Mouse (Mus musculus) heart, embryonic 14.5 days (tissue): ENCODE measurements at regions not wholly inside any gene's neighbourhood (a gene's known extent, or its start where the extent isn't known, plus 50 kb on each side); places are given as distances from the start of the nearest gene placed in this dataset.
A peak's percentile ranks its signal among the peaks of the same experiment; 100 is the strongest.

ENCODE experiments used
- ATAC-seq: fragments of 200-750 bp; cut with Nextera tagmentation; 2 replicates; pipeline ENCODE4 v1.8.0; 2017; ENCODE audit warnings: low read depth, moderate TSS enrichment; ENCODE audit not compliant: insufficient number of reproducible peaks, insufficient read depth, low FRiP score
- H3K27ac ChIP-seq, 2 experiments: fragments of 200-500 bp in 1 of 2; fragments of 300-500 bp in 1 of 2; sonication (generic) in 1 of 2; replicated peaks in 1 of 2; 2 replicates each; pipeline ENCODE4 v1.5.1; 2012 to 2014; ENCODE audit warnings: low read depth in 2 of 2, low read length in 2 of 2, control low read depth in 1 of 2, mild to moderate bottlenecking in 1 of 2, mixed read lengths in 1 of 2; ENCODE audit not compliant: control insufficient read depth in 1 of 2, insufficient read depth in 1 of 2
- H3K27me3 ChIP-seq: fragments of 300-500 bp; sonication (generic); 2 replicates; pipeline ENCODE4 v1.6.1; 2014; ENCODE audit warnings: mild to moderate bottlenecking, low read length, control low read depth; ENCODE audit not compliant: control insufficient read depth, insufficient read depth
- H3K36me3 ChIP-seq: fragments of 300-500 bp; sonication (generic); 2 replicates; pipeline ENCODE4 v1.6.1; 2014; ENCODE audit warnings: mild to moderate bottlenecking, control low read depth, low read length, mixed read lengths; ENCODE audit not compliant: control insufficient read depth, insufficient read depth
- H3K4me1 ChIP-seq, 2 experiments: fragments of 200-500 bp in 1 of 2; fragments of 300-500 bp in 1 of 2; sonication (generic) in 1 of 2; 2 replicates each; pipeline ENCODE4 v1.6.1; 2012 to 2014; ENCODE audit warnings: low read length in 2 of 2, control low read depth in 1 of 2, mixed read lengths in 1 of 2; ENCODE audit not compliant: control insufficient read depth in 2 of 2, insufficient read depth in 2 of 2
- H3K4me2 ChIP-seq: fragments of 300-500 bp; sonication (generic); 2 replicates; pipeline ENCODE4 v1.6.1; 2014; ENCODE audit warnings: mild to moderate bottlenecking, low read length
- H3K4me3 ChIP-seq, 2 experiments: fragments of 200-500 bp in 1 of 2; fragments of 300-500 bp in 1 of 2; sonication (generic) in 1 of 2; 2 replicates each; pipeline ENCODE4 v1.5.1; 2012 to 2014; ENCODE audit warnings: low read length in 2 of 2, mild to moderate bottlenecking in 2 of 2, control low read depth in 1 of 2, low read depth in 1 of 2, moderate library complexity in 1 of 2; ENCODE audit not compliant: control insufficient read depth in 1 of 2, insufficient read depth in 1 of 2
- H3K9ac ChIP-seq: fragments of 300-500 bp; sonication (generic); 2 replicates; pipeline ENCODE4 v1.6.1; 2014; ENCODE audit warnings: mild to moderate bottlenecking, low read length
- H3K9me3 ChIP-seq: fragments of 300-500 bp; sonication (generic); 2 replicates; pipeline ENCODE4 v1.6.1; 2016; ENCODE audit warnings: low read length, control low read depth; ENCODE audit not compliant: control insufficient read depth
- WGBS: fragments of 180-500 bp; shearing (Covaris S2); extraction: QIAGEN DNeasy Blood & Tissue Kit; methylation state at CpG from one replicate; pipeline ENCODE4 v1.1.7; 2014; 5-methylcytosine and 5-hydroxymethylcytosine counted together

GRCm38 (mm10) chr6:127265063-127265775 lies 113.2 kb upstream of the Ccnd2 start:
- H3K4me1 ChIP-seq = peaks cover 6 to 7% of the 10 kb centered on the region in 2 experiments; a peak in 3 of 4 replicates
- WGBS = 76% methylated on average over 9 of the region's 9 CpGs
- no peak for ATAC-seq
- no peak overlapping the region for H3K27ac ChIP-seq
- no peak overlapping the region for H3K9ac ChIP-seq
- peak overlapping the region; percentile 76; the same call in 1 of the 2 replicates for H3K4me2 ChIP-seq
- H3K36me3 ChIP-seq = no peaks in the 10 kb centered on the region
- H3K4me3 ChIP-seq = no peak overlapping the region
- peaks cover 21% of the 10 kb centered on the region; the same call in 1 of the 2 replicates for H3K27me3 ChIP-seq
- H3K9me3 ChIP-seq = no peaks in the 10 kb centered on the region

- H3K4me3 ChIP-seq = peak overlapping the region; percentile 28 to 36
- ATAC-seq = peak; percentile 67
- WGBS = 7% methylated on average over 21 of the region's 21 CpGs
- H3K4me1 ChIP-seq = peaks cover 6 to 7% of the 10 kb centered on the region in 2 experiments; a peak in 3 of 4 replicates
- H3K4me2 ChIP-seq = peak overlapping the region; percentile 76
- peaks cover 24% of the 10 kb centered on the region; the same call in 1 of the 2 replicates for H3K27me3 ChIP-seq
- H3K9ac ChIP-seq = peak overlapping the region; percentile 61
- H3K36me3 ChIP-seq = no peaks in the 10 kb centered on the region
- peak overlapping the region; percentile 39 to 58; a peak in 3 of 4 replicates for H3K27ac ChIP-seq
- no peaks in the 10 kb centered on the region for H3K9me3 ChIP-seq
Observed at GRCm38 (mm10) chr6:127265901-127266812, 114.2 kb upstream of the Ccnd2 start.

GRCm38 (mm10) chr6:127266813-127267165 lies 114.8 kb upstream of the Ccnd2 start:
- Histone ChIP-seq H3K36me3 (no peaks in the 10 kb centered on the region), H3K9me3 (peaks cover 3% of the 10 kb centered on the region; the same call in 1 of the 2 replicates), H3K4me2 (peak overlapping the region; percentile 76), H3K9ac (peak overlapping the region; percentile 61; the same call in 1 of the 2 replicates), H3K27me3 (peaks cover 24% of the 10 kb centered on the region; the same call in 1 of the 2 replicates), H3K4me3 (peak overlapping the region in 1 of 2 experiments; percentile 36; a peak in 2 of 4 replicates), H3K4me1 (peaks cover 6 to 7% of the 10 kb centered on the region in 2 experiments; a peak in 3 of 4 replicates), H3K27ac (peak overlapping the region in 1 of 2 experiments; percentile 58; a peak in 2 of 4 replicates)
- WGBS = 31% methylated on average over 10 of the region's 10 CpGs
- no peak for ATAC-seq

- 82% methylated on average over 4 of the region's 4 CpGs for WGBS
- Histone ChIP-seq H3K4me3 (no peak overlapping the region), H3K4me2 (no peak overlapping the region), H3K36me3 (no peaks in the 10 kb centered on the region), H3K27ac (no peak overlapping the region), H3K9ac (no peak overlapping the region), H3K27me3 (peaks cover 24% of the 10 kb centered on the region; the same call in 1 of the 2 replicates), H3K4me1 (peaks cover 6 to 7% of the 10 kb centered on the region in 2 experiments; a peak in 3 of 4 replicates), H3K9me3 (peaks cover 3% of the 10 kb centered on the region; the same call in 1 of the 2 replicates)
- ATAC-seq = no peak
Observed at GRCm38 (mm10) chr6:127269021-127269420, 117.0 kb upstream of the Ccnd2 start.

GRCm38 (mm10) chr6:127269525-127270044 lies 117.6 kb upstream of the Ccnd2 start:
- H3K36me3 ChIP-seq = no peaks in the 10 kb centered on the region
- 64% methylated on average over 7 of the region's 7 CpGs for WGBS
- H3K4me1 ChIP-seq = peaks cover 6 to 7% of the 10 kb centered on the region in 2 experiments; a peak in 3 of 4 replicates
- H3K27me3 ChIP-seq = peaks cover 24% of the 10 kb centered on the region; the same call in 1 of the 2 replicates
- ATAC-seq = no peak
- H3K27ac ChIP-seq = no peak overlapping the region
- H3K4me2 ChIP-seq = no peak overlapping the region
- no peak overlapping the region for H3K9ac ChIP-seq
- H3K4me3 ChIP-seq = no peak overlapping the region
- peaks cover 3% of the 10 kb centered on the region; the same call in 1 of the 2 replicates for H3K9me3 ChIP-seq

- H3K4me1 ChIP-seq = peaks cover 0 to 12% of the 10 kb centered on the region in 2 experiments; a peak in 2 of 4 replicates
- no peak overlapping the region for H3K9ac ChIP-seq
- H3K4me2 ChIP-seq = no peak overlapping the region
- peaks cover 24% of the 10 kb centered on the region; the same call in 1 of the 2 replicates for H3K27me3 ChIP-seq
- no peak for ATAC-seq
- H3K9me3 ChIP-seq = peaks cover 5% of the 10 kb centered on the region; the same call in 1 of the 2 replicates
- H3K4me3 ChIP-seq = no peak overlapping the region
- 89% methylated on average over 9 of the region's 9 CpGs for WGBS
- H3K36me3 ChIP-seq = no peaks in the 10 kb centered on the region
- H3K27ac ChIP-seq = no peak overlapping the region
Observed at GRCm38 (mm10) chr6:127270774-127271173, 118.8 kb upstream of the Ccnd2 start.

- Histone ChIP-seq H3K4me2 (no peak overlapping the region), H3K27me3 (peaks cover 24% of the 10 kb centered on the region; the same call in 1 of the 2 replicates), H3K4me1 (peaks cover 0 to 8% of the 10 kb centered on the region in 2 experiments; a peak in 2 of 4 replicates), H3K27ac (no peak overlapping the region), H3K9me3 (peaks cover 5% of the 10 kb centered on the region; the same call in 1 of the 2 replicates), H3K36me3 (no peaks in the 10 kb centered on the region), H3K9ac (no peak overlapping the region), H3K4me3 (no peak overlapping the region)
- no peak for ATAC-seq
- WGBS = 96% methylated on average over 3 of the region's 3 CpGs
Observed at GRCm38 (mm10) chr6:127271418-127271817, 119.4 kb upstream of the Ccnd2 start.
